Mouse (Mus musculus) lung, adult 2 months (tissue): ENCODE results near the gene H2-Aa. TPM values are rescaled to one million over a fixed set of nuclear protein-coding genes. Genes with fewer than 3 reads are reported as not detected.
A peak's percentile ranks its signal among the peaks of the same experiment; 100 is the strongest.

Experiments used
- DNase-seq: peaks from one replicate; pipeline ENCODE4 v3.0.0; 2022
- H3K4me1 ChIP-seq: fragments of 200-500 bp; 2 replicates; pipeline ENCODE4 v1.6.1; 2011; ENCODE audit warnings: low read length; ENCODE audit not compliant: control insufficient read depth, insufficient read depth
- H3K4me3 ChIP-seq: fragments of 200-500 bp; replicated peaks from 2 replicates; pipeline ENCODE3; 2011; ENCODE audit warnings: low read depth, mild to moderate bottlenecking, control low read depth, low read length; ENCODE audit errors: extremely low read depth
- CTCF ChIP-seq: fragments of 200-500 bp; IDR thresholded peaks from 2 replicates; pipeline ENCODE4 v1.5.1; 2011; ENCODE audit warnings: mild to moderate bottlenecking, low read length, control low read depth; ENCODE audit not compliant: insufficient read depth
- POLR2A ChIP-seq: fragments of 200-500 bp; IDR thresholded peaks from 2 replicates; pipeline ENCODE4 v1.6.1; 2011; ENCODE audit warnings: low read depth, mild to moderate bottlenecking, control low read depth, low read length, borderline replicate concordance; ENCODE audit errors: extremely low read depth
- WGBS: fragments of 180-500 bp; shearing (Covaris S2); methylation state at CpG from one replicate; pipeline ENCODE4 v1.1.7; 2018; 5-methylcytosine and 5-hydroxymethylcytosine counted together
- polyA plus RNA-seq: library from polyadenylated mRNA; depleted of rRNA; stranded (reverse); fragments of >200 nt; gene quantifications from 2 replicates; pipeline ENCODE4 v1.2.3, GENCODE M21; 2012

Gene H2-Aa
- polyA plus RNA-seq, 1 experiment: 544 TPM

GRCm38 (mm10) chr17:34288131-34288530 is 508 bp upstream of the H2-Aa start:
- TF ChIP-seq CTCF (no peak), POLR2A (no peak)
- WGBS: 63% methylated on average over 3 of the region's 3 CpGs
- H3K4me1 ChIP-seq: peaks cover 2% of the 10 kb centered on the region; the same call in 1 of the 2 replicates
- no peak overlapping the region for H3K4me3 ChIP-seq
- DNase-seq: no peak

DNA sequence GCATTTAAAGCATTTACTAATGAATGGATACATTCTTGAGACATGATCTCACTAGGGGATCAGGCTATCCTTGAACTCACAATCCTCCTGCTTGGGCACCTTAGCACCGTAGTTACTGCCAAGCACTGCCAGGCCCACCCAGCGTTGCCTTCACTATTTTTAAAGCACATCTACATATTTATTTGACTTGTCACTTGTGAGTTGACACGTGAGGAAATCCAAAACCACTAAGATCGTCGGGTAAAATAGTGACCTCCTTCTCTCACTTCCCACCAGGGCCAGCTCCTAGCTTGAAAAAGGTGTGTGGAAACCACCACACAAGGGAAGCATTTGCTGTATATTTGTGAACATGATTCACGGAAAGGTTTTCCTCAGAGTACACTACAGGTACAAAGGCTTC is 624 bp downstream of the H2-Aa start:
- 45% methylated on average over 6 of the region's 6 CpGs for WGBS
- TF ChIP-seq CTCF (no peak), POLR2A (0 out of 2 replicates have a peak, but pooled peaks have one; percentile 11)
- Histone ChIP-seq H3K4me1 (peaks cover 2% of the 10 kb centered on the region; the same call in 1 of the 2 replicates), H3K4me3 (peak overlapping the region; percentile 63)
- no peak for DNase-seq

DNA sequence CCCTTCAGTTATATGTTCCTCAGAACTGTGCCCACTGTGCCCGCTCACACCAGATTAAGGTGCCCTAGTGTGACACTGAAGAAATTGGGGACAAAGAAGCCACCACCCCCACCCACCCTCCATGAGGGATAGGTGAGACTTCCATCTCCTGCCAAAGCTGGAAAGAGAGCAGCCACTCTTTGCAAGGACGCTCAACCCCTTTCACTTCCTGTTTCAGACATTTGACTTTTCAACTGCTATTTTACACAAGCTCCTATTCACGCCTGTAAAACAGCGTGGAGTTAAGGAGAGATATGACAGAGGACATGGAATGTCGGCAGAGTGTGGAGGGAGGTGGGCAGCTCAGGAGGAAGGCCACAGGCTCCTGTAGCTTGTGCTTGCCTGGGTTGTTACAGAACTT is 1.1 kb downstream of the H2-Aa start:
- no peak for DNase-seq
- Histone ChIP-seq H3K4me1 (no peaks in the 10 kb centered on the region), H3K4me3 (peak overlapping the region; percentile 35)
- WGBS: 52% methylated on average over 5 of the region's 5 CpGs
- TF ChIP-seq CTCF: no peak
- no peak for TF ChIP-seq POLR2A

DNA sequence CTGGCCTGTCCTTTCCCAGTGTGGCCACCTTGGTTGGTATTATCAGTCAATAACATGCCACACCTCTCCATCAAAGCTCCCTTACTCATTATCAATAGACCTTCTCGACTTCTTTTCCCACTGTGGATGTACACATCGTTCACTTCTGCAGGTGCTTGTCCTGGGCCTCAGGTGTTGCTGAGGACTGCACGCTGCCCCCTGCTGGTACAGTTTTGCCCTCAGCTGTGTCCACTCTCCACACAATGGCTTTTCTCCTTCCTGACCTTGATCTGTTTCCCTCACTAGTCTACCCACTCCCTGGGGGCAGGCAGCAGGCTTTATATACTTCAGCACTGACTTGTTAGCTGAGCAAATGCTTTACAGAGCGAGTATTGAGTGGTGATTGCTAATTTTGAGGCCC is 1.8 kb downstream of the H2-Aa start:
- DNase-seq: no peak
- Histone ChIP-seq H3K4me3 (peak overlapping the region; percentile 8), H3K4me1 (no peaks in the 10 kb centered on the region)
- WGBS: 28% methylated on average over 4 of the region's 4 CpGs
- TF ChIP-seq CTCF (peak; percentile 76), POLR2A (no peak)

DNA sequence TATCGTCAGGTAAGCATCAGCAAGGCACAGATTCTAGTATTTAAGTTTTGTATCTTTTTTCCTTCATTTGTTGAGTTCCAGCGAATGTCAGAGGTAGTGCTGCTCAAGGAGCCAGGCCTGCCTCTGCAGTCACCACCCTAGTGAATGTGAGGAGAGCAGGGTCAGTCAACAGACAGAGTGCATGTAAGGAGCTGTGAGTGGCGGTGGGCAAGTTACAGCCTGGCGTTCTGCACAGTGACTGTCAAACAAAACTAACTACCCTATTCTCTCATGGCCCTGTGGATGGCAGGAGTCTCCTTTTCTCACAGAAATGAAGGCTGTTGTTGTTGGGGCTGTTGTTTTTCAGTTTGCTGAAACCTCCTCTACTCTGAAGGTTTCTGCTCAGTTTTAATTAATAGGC is 2.3 kb downstream of the H2-Aa start:
- Histone ChIP-seq H3K4me1 (no peaks in the 10 kb centered on the region), H3K4me3 (peak overlapping the region; percentile 7)
- WGBS: 65% methylated on average over 4 of the region's 4 CpGs
- TF ChIP-seq POLR2A (0 out of 2 replicates have a peak, but pooled peaks have one; percentile 35), CTCF (no peak)
- no peak for DNase-seq

DNA sequence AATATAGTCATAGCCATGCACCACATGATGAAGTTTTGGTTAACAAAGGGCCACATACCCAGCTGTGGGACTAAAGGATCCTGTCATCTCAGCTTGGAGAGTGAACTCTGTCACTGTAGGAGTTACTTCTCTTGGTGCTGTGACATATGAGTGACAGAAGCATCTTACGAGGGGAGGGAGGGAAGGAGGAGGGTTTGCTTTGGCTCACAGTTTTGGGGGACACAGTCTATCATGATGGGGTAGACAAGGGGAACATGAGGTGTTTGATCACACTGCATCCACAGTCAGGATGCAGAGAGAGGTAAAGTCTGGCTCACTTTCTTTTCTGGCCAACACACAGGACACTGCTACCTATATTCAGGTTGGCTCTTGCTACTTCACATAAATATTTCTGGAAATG is 5.8 kb downstream of the H2-Aa start:
- Histone ChIP-seq H3K4me3 (no peak overlapping the region), H3K4me1 (no peaks in the 10 kb centered on the region)
- no peak for TF ChIP-seq CTCF
- TF ChIP-seq POLR2A: no peak
- no peak for DNase-seq
- 42% methylated on average over 1 of the region's 1 CpGs for WGBS

GRCm38 (mm10) chr17:34280499-34281038 is 7.1 kb downstream of the H2-Aa start:
- H3K4me3 ChIP-seq: no peak overlapping the region
- no peak for DNase-seq
- H3K4me1 ChIP-seq: no peaks in the 10 kb centered on the region
- TF ChIP-seq POLR2A (no peak), CTCF (no peak)
- WGBS: 67% methylated on average over 1 of the region's 1 CpGs

GRCm38 (mm10) chr17:34272102-34272501 is 15.5 kb downstream of the H2-Aa start:
- 81% methylated on average over 1 of the region's 1 CpGs for WGBS
- no peak overlapping the region for H3K4me3 ChIP-seq
- TF ChIP-seq POLR2A (no peak), CTCF (no peak)
- no peaks in the 10 kb centered on the region for H3K4me1 ChIP-seq
- no peak for DNase-seq

- WGBS: 74% methylated on average over 2 of the region's 2 CpGs
- DNase-seq: no peak
- no peak for TF ChIP-seq CTCF
- TF ChIP-seq POLR2A: no peak
- no peak overlapping the region for H3K4me3 ChIP-seq
- H3K4me1 ChIP-seq: no peaks in the 10 kb centered on the region
Measured at GRCm38 (mm10) chr17:34270940-34271339, 16.7 kb downstream of the H2-Aa start.

DNA sequence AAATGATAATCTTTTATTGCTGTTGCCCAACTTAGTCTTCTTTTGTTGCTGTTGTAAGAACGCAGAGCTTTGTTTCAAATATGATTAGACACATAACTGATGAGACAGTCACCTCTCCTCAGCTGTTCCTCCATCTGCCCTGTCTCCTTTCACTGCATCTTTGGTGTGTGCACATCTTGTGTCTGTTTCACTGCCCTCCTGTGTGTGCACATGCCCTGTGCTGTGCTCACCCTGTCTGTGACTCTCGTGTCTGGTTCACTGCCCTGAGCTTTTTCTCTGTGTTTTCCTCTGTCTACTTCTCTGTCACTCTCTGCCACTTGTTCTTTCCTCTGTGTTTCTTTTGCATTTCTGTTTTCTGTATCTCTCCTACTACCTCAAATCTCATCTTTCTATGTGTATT is 17.4 kb downstream of the H2-Aa start:
- 76% methylated on average over 2 of the region's 2 CpGs for WGBS
- no peak for TF ChIP-seq CTCF
- TF ChIP-seq POLR2A: no peak
- DNase-seq: no peak
- H3K4me1 ChIP-seq: no peaks in the 10 kb centered on the region
- H3K4me3 ChIP-seq: no peak overlapping the region

GRCm38 (mm10) chr17:34269817-34270216 is 17.8 kb downstream of the H2-Aa start:
- no peak for DNase-seq
- no peaks in the 10 kb centered on the region; the same call in 1 of the 2 replicates for H3K4me1 ChIP-seq
- WGBS: 75% methylated on average over 4 of the region's 4 CpGs

More at GRCm38 (mm10) chr17:34269817-34270216, 17.8 kb downstream of the H2-Aa start:
- no peak overlapping the region for H3K4me3 ChIP-seq
- TF ChIP-seq CTCF: no peak
- no peak for TF ChIP-seq POLR2A
